Mouse (Mus musculus) liver, embryonic 14.5 days (tissue): Measurements from ENCODE around the gene Slc44a2. TPM values are rescaled to one million over a fixed set of nuclear protein-coding genes. Genes with fewer than 3 reads are reported as not detected.

Source experiments
- ATAC-seq: fragments of 200-750 bp; cut with Nextera tagmentation; 2 replicates; pipeline ENCODE4 v1.8.0; 2017; ENCODE audit warnings: moderate number of reproducible peaks, mild to moderate bottlenecking, moderate library complexity; ENCODE audit not compliant: insufficient read depth
- DNase-seq, 3 experiments: peaks; one replicate each; pipeline ENCODE4 v3.0.0-alpha.2; 2012 to 2013; ENCODE audit warnings: low read depth in 3 of 3, low spot score in 3 of 3
- H3K27ac ChIP-seq: fragments of 300-500 bp; sonication (generic); 2 replicates; pipeline ENCODE4 v1.5.1; 2014; ENCODE audit warnings: moderate library complexity, mild to moderate bottlenecking, control low read depth, inconsistent platforms
- H3K27me3 ChIP-seq: fragments of 300-500 bp; sonication (generic); 2 replicates; pipeline ENCODE4 v1.6.1; 2014; ENCODE audit warnings: mild to moderate bottlenecking, low read length, moderate library complexity; ENCODE audit not compliant: control insufficient read depth, insufficient read depth
- H3K36me3 ChIP-seq: fragments of 300-500 bp; sonication (generic); replicated peaks from 2 replicates; pipeline ENCODE4 v1.6.1; 2014; ENCODE audit warnings: low read depth; ENCODE audit not compliant: control insufficient read depth, insufficient read depth
- H3K4me1 ChIP-seq, 2 experiments: fragments of 200-500 bp in 1 of 2; fragments of 300-500 bp in 1 of 2; sonication (generic) in 1 of 2; replicated peaks; 2 replicates each; pipeline ENCODE4 v1.6.1; 2012 to 2014; ENCODE audit warnings: antibody characterized with exemption in 1 of 2, inconsistent platforms in 1 of 2, low read length in 1 of 2; ENCODE audit not compliant: control insufficient read depth in 2 of 2, insufficient read depth in 2 of 2
- H3K4me2 ChIP-seq: fragments of 300-500 bp; sonication (generic); 2 replicates; pipeline ENCODE4 v1.6.1; 2014; ENCODE audit warnings: low read depth, mild to moderate bottlenecking, control low read depth, moderate library complexity
- H3K4me3 ChIP-seq, 2 experiments: fragments of 200-500 bp in 1 of 2; fragments of 300-500 bp in 1 of 2; sonication (generic) in 1 of 2; 2 replicates each; pipeline ENCODE4 v1.5.1; 2012 to 2014; ENCODE audit warnings: low read depth in 2 of 2, low read length in 2 of 2, mild to moderate bottlenecking in 2 of 2, control low read depth in 1 of 2, inconsistent platforms in 1 of 2, moderate library complexity in 1 of 2; ENCODE audit not compliant: insufficient read depth in 1 of 2
- H3K9ac ChIP-seq: fragments of 300-500 bp; sonication (generic); replicated peaks from 2 replicates; pipeline ENCODE4 v1.6.1; 2014; ENCODE audit warnings: mild to moderate bottlenecking, control low read depth, moderate library complexity
- H3K9me3 ChIP-seq: fragments of 300-500 bp; sonication (generic); 2 replicates; pipeline ENCODE4 v1.6.1; 2016; ENCODE audit warnings: low read length, mixed read lengths; ENCODE audit not compliant: control insufficient read depth
- CTCF ChIP-seq: IDR thresholded peaks from 2 replicates; pipeline ENCODE4 v1.5.1; 2016; ENCODE audit warnings: antibody characterized with exemption, low read depth, control low read depth
- EP300 ChIP-seq: IDR thresholded peaks from 2 replicates; pipeline ENCODE4 v1.6.1; 2016; ENCODE audit warnings: antibody characterized with exemption, low read depth
- WGBS: fragments of 180-500 bp; shearing (Covaris S2); extraction: QIAGEN DNeasy Blood & Tissue Kit; methylation state at CpG from one replicate; pipeline ENCODE4 v1.1.7; 2014; ENCODE audit not compliant: insufficient replicate concordance; 5-methylcytosine and 5-hydroxymethylcytosine counted together
- polyA plus RNA-seq, 2 experiments: library from polyadenylated mRNA; depleted of rRNA in 1 of 2; stranded (reverse) in 1 of 2; unstranded in 1 of 2; fragments of >200 nt; fragmentation: Nextera tagmentation in 1 of 2; extraction: Ambion mirVana in 1 of 2; gene quantifications; 2 replicates each; pipeline versions ENCODE4 v1.2.1 to v1.2.3; 2012 to 2014

Gene Slc44a2
- polyA plus RNA-seq, 2 experiments = 10.0 to 11.6 TPM

DNA sequence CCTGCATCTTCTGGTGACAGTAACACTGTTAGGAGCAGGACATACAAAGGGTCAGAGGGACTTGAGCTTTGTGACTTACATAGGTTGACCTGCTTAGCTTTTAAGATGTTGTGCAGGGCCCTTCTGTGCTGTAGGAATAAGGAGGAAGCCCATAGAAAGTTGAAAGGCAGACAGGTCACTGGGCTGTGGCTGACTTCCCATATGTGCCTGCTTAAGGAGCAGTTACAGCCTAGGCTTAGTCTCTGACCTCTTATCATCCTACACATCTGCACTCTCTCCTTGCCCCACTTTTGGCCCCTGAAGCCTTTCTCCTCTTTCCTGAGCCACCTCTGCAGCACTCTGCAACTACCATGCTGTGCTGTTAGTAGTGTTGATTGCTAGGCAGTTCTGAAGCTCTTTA lies 63.5 kb downstream of the Slc44a2 start:
- no peak for TF ChIP-seq EP300
- no peak for TF ChIP-seq CTCF
- DNase-seq = no peak
- Histone ChIP-seq H3K9me3 (no peaks in the 10 kb centered on the region), H3K4me1 (peaks cover 10 to 14% of the 10 kb centered on the region in 2 experiments), H3K27ac (no peak overlapping the region), H3K9ac (no peak overlapping the region), H3K27me3 (no peaks in the 10 kb centered on the region), H3K4me2 (no peak overlapping the region), H3K36me3 (peaks cover under 1% of the 10 kb centered on the region; the same call in 1 of the 2 replicates), H3K4me3 (no peak overlapping the region)
- ATAC-seq = 0 out of 2 replicates have a peak, but pooled peaks have one; percentile 18

DNA sequence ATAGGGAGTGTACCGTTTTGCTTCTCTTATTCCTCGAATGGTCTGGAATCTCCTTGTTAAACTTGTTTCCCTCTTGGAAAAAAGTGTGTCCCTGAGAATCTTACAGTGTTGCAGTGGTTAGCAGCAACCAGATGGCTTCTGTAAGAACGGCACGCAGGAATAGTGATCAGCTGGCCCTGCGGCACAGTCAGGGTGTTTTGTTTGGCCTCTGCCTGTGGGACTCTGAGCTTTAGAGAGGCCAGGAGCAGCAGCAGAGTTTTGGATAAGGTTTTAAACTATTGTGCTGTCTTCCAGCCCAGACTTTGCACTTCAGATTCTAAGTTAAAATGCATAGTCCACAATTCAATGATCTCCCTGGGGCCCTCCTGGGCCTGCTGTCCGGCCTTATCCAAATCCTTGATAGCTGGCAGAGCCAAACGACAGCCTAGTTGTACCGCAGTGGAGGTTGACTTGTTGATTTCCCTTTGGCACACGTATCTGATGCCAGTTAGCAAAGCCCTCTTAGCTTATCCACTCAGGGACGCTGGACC lies 72.2 kb downstream of the Slc44a2 start:
- Histone ChIP-seq H3K9ac (no peak overlapping the region), H3K4me2 (no peak overlapping the region), H3K36me3 (peaks cover 46% of the 10 kb centered on the region), H3K27me3 (no peaks in the 10 kb centered on the region), H3K9me3 (no peaks in the 10 kb centered on the region), H3K4me3 (no peak overlapping the region), H3K4me1 (no peaks in the 10 kb centered on the region), H3K27ac (no peak overlapping the region)
- ATAC-seq = no peak
- DNase-seq = no peak
- WGBS = 80% methylated on average over 10 of the region's 10 CpGs
- TF ChIP-seq CTCF (no peak), EP300 (no peak)

DNA sequence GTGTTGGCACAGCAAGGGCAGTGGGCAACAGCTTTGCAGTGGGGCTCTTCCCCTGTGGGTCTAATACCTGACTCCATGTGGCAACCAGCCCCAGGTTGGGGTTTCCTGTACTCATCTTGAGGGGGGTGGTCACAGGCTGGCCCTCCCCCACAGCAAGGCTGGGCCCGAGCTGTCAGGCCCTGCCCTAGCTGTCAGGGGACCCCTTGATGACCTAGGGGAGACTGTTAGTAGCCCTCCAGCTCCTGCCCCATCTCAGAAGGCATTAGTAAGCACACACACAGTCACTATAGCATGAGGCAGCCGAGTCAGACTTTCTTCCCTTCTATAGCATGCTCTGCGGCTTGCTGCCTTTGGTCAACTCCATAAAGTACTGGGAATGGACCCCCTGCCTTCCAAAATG lies 75.2 kb downstream of the Slc44a2 start:
- no peaks in the 10 kb centered on the region for H3K27me3 ChIP-seq
- H3K4me1 ChIP-seq = no peaks in the 10 kb centered on the region
- 71% methylated on average over 3 of the region's 3 CpGs for WGBS
- H3K4me2 ChIP-seq = no peak overlapping the region
- H3K27ac ChIP-seq = no peak overlapping the region
- no peak overlapping the region for H3K9ac ChIP-seq
- no peak for ATAC-seq
- no peaks in the 10 kb centered on the region for H3K9me3 ChIP-seq
- DNase-seq = no peak
- no peak overlapping the region for H3K4me3 ChIP-seq
- TF ChIP-seq CTCF (no peak), EP300 (no peak)
- H3K36me3 ChIP-seq = peaks cover 66% of the 10 kb centered on the region

DNA sequence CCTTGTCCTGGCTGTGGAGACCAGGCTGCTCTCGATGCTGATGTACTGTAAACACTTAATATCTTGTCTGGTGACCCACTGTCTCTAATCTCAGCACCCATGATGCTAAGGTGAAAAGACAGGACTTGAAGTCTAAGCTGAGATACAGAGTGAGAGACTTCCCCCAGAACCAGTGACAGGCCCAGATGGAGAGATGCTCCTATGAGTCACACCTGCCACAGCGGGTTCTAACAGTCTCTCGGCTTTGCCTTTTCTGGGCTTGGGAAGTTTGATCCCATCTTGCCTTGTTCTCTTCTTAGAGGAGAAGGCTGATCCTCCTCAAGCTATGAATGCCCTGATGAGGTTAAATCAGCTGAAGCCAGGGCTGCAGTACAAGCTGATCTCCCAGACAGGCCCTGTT lies 76.7 kb downstream of the Slc44a2 start:
- Histone ChIP-seq H3K9ac (no peak overlapping the region), H3K27ac (no peak overlapping the region), H3K27me3 (no peaks in the 10 kb centered on the region), H3K36me3 (peaks cover 63% of the 10 kb centered on the region), H3K4me1 (no peaks in the 10 kb centered on the region), H3K4me3 (no peak overlapping the region), H3K4me2 (no peak overlapping the region), H3K9me3 (no peaks in the 10 kb centered on the region)
- no peak for TF ChIP-seq CTCF
- no peak for TF ChIP-seq EP300
- no peak for DNase-seq
- ATAC-seq = no peak
- 90% methylated on average over 3 of the region's 3 CpGs for WGBS

DNA sequence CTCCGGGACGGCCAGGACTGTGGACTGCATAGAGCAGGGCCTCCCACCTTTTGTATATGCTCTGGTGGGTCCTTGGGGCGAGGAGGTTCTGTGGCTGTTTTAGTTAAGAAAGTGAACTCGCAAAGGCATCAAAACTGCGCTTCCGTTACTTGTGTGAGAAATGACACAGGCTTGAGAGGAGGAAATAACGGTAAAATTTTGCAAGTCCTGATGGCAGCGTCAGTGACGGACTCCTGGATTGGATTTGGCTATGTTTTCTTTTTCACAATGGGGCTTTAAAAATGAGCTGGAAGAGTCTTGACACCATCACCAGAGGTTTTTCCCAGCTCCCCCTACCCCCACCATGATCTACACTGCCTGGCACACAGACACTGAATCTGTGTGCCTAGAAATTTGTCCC lies 80.5 kb downstream of the Slc44a2 start:
- DNase-seq (no peak), ATAC-seq (no peak)
- no peak overlapping the region for H3K9ac ChIP-seq
- H3K4me2 ChIP-seq = no peak overlapping the region
- H3K4me1 ChIP-seq = no peaks in the 10 kb centered on the region
- H3K27ac ChIP-seq = no peak overlapping the region
- H3K36me3 ChIP-seq = peaks cover 54% of the 10 kb centered on the region
- no peaks in the 10 kb centered on the region for H3K9me3 ChIP-seq
- H3K27me3 ChIP-seq = no peaks in the 10 kb centered on the region
- TF ChIP-seq EP300 (no peak), CTCF (no peak)
- 86% methylated on average over 9 of the region's 9 CpGs for WGBS
- H3K4me3 ChIP-seq = no peak overlapping the region
